Mouse (Mus musculus) midbrain, embryonic 11.5 days (tissue): Measurements from ENCODE around the gene Mapk1ip1l. TPM values are rescaled to one million over a fixed set of nuclear protein-coding genes. Genes with fewer than 3 reads are reported as not detected.

Experiments used
- ATAC-seq: fragments of 200-750 bp; cut with Nextera tagmentation; 2 replicates; pipeline ENCODE4 v1.8.0; 2017; ENCODE audit warnings: moderate TSS enrichment, moderate library complexity; ENCODE audit not compliant: low FRiP score
- DNase-seq: peaks from one replicate; pipeline ENCODE4 v3.0.0; 2015; ENCODE audit warnings: low spot score; ENCODE audit errors: missing footprints
- H3K27ac ChIP-seq: fragments of 300-500 bp; sonication (generic); 2 replicates; pipeline ENCODE4 v1.5.1; 2014; ENCODE audit warnings: low read depth, low read length
- H3K27me3 ChIP-seq: fragments of 300-500 bp; sonication (generic); 2 replicates; pipeline ENCODE4 v1.6.1; 2014; ENCODE audit warnings: mild to moderate bottlenecking, low read length, moderate library complexity, mixed read lengths; ENCODE audit not compliant: control insufficient read depth, insufficient read depth
- H3K36me3 ChIP-seq: fragments of 300-500 bp; sonication (generic); 2 replicates; pipeline ENCODE4 v1.6.1; 2014; ENCODE audit warnings: mild to moderate bottlenecking, low read length, moderate library complexity, mixed read lengths; ENCODE audit not compliant: control insufficient read depth, insufficient read depth
- H3K4me1 ChIP-seq: fragments of 300-500 bp; sonication (generic); 2 replicates; pipeline ENCODE4 v1.6.1; 2014; ENCODE audit warnings: low read length; ENCODE audit not compliant: control insufficient read depth, insufficient read depth
- H3K4me2 ChIP-seq: fragments of 300-500 bp; sonication (generic); 2 replicates; pipeline ENCODE4 v1.6.1; 2014; ENCODE audit warnings: mild to moderate bottlenecking, moderate library complexity
- H3K4me3 ChIP-seq: fragments of 300-500 bp; sonication (generic); 2 replicates; pipeline ENCODE4 v1.5.1; 2014; ENCODE audit warnings: low read depth, low read length
- H3K9ac ChIP-seq: fragments of 300-500 bp; sonication (generic); 2 replicates; pipeline ENCODE4 v1.6.1; 2014; ENCODE audit warnings: low read length
- H3K9me3 ChIP-seq: fragments of 300-500 bp; sonication (generic); 2 replicates; pipeline ENCODE4 v1.6.1; 2016; ENCODE audit warnings: low read length; ENCODE audit not compliant: control insufficient read depth
- WGBS: fragments of 180-500 bp; shearing (Covaris S2); extraction: QIAGEN DNeasy Blood & Tissue Kit; methylation state at CpG from one replicate; pipeline ENCODE4 v1.1.7; 2014; 5-methylcytosine and 5-hydroxymethylcytosine counted together
- polyA plus RNA-seq: library from polyadenylated mRNA; unstranded; fragments of >200 nt; fragmentation: Nextera tagmentation; extraction: Ambion mirVana; gene quantifications from 2 replicates; pipeline ENCODE4 v1.2.1, GENCODE M21; 2014

The Mapk1ip1l gene
- polyA plus RNA-seq: 91.0 and 97.6 TPM in 2 replicates

GRCm38 (mm10) chr14:47297785-47298407, at the start of gene Mapk1ip1l:
Mapk1ip1l (plus strand) TSS chr14:47298266.
- peak; percentile 100 for DNase-seq
- Histone ChIP-seq H3K4me1 (peaks cover 10% of the 10 kb centered on the region), H3K4me3 (peak within 1 kb of the TSS; percentile 90), H3K27me3 (no peaks in the 10 kb centered on the region), H3K9me3 (no peaks in the 10 kb centered on the region), H3K4me2 (peak within 1 kb of the TSS; percentile 76), H3K36me3 (no peaks in the 10 kb centered on the region), H3K27ac (peak within 1 kb of the TSS; percentile 99), H3K9ac (peak within 1 kb of the TSS; percentile 98)
- peak; percentile 93 for ATAC-seq
- WGBS: 2% methylated on average over 30 of the region's 34 CpGs

- Histone ChIP-seq H3K27me3 (no peaks in the 10 kb centered on the region), H3K27ac (no peak overlapping the region), H3K4me3 (no peak overlapping the region), H3K9me3 (no peaks in the 10 kb centered on the region), H3K9ac (no peak overlapping the region), H3K4me1 (no peaks in the 10 kb centered on the region), H3K36me3 (peaks cover under 1% of the 10 kb centered on the region; the same call in 1 of the 2 replicates), H3K4me2 (no peak overlapping the region)
- no peak for ATAC-seq
- 88% methylated on average over 6 of the region's 6 CpGs for WGBS
- DNase-seq: no peak
Observed at GRCm38 (mm10) chr14:47249839-47250238, 48.2 kb upstream of the Mapk1ip1l start.

GRCm38 (mm10) chr14:47264866-47265265, 33.2 kb upstream of the Mapk1ip1l start:
- no peak for ATAC-seq
- no peak for DNase-seq
- WGBS: 96% methylated on average over 3 of the region's 3 CpGs
- no peaks in the 10 kb centered on the region for H3K27me3 ChIP-seq
- peaks cover 16% of the 10 kb centered on the region; the same call in 1 of the 2 replicates for H3K36me3 ChIP-seq
- H3K27ac ChIP-seq: no peak overlapping the region
- no peak overlapping the region for H3K9ac ChIP-seq
- no peaks in the 10 kb centered on the region for H3K9me3 ChIP-seq
- no peaks in the 10 kb centered on the region for H3K4me1 ChIP-seq
- no peak overlapping the region for H3K4me3 ChIP-seq
- no peak overlapping the region for H3K4me2 ChIP-seq

- Histone ChIP-seq H3K27ac (no peak overlapping the region), H3K4me1 (no peaks in the 10 kb centered on the region), H3K9me3 (no peaks in the 10 kb centered on the region), H3K36me3 (peaks cover 18% of the 10 kb centered on the region; the same call in 1 of the 2 replicates), H3K4me3 (no peak overlapping the region), H3K4me2 (no peak overlapping the region), H3K9ac (no peak overlapping the region), H3K27me3 (no peaks in the 10 kb centered on the region)
- no peak for DNase-seq
- no peak for ATAC-seq
- 93% methylated on average over 8 of the region's 8 CpGs for WGBS
Observed at GRCm38 (mm10) chr14:47265829-47266228, 32.2 kb upstream of the Mapk1ip1l start.

- whole genome bisulfite sequencing: 93% methylated on average over 4 of the region's 4 CpGs
- H3K9me3 ChIP-seq: no peaks in the 10 kb centered on the region
- peaks cover 19% of the 10 kb centered on the region; the same call in 1 of the 2 replicates for H3K36me3 ChIP-seq
Observed at GRCm38 (mm10) chr14:47269056-47269455, 29.0 kb upstream of the Mapk1ip1l start.

GRCm38 (mm10) chr14:47269706-47270105, 28.4 kb upstream of the Mapk1ip1l start:
- 88% methylated on average over 2 of the region's 2 CpGs for WGBS

More at GRCm38 (mm10) chr14:47269056-47269455, 29.0 kb upstream of the Mapk1ip1l start:
- Histone ChIP-seq H3K27me3 (no peaks in the 10 kb centered on the region), H3K9ac (no peak overlapping the region), H3K4me2 (no peak overlapping the region), H3K27ac (no peak overlapping the region), H3K4me3 (no peak overlapping the region), H3K4me1 (no peaks in the 10 kb centered on the region)
- DNase-seq: peak; percentile 56
- ATAC-seq: no peak

GRCm38 (mm10) chr14:47273751-47274150, 24.3 kb upstream of the Mapk1ip1l start:
- no peak overlapping the region for H3K9ac ChIP-seq
- no peak overlapping the region for H3K27ac ChIP-seq
- WGBS: 90% methylated on average over 3 of the region's 3 CpGs
- no peaks in the 10 kb centered on the region for H3K9me3 ChIP-seq
- peak; percentile 80 for DNase-seq
- H3K4me2 ChIP-seq: no peak overlapping the region
- no peaks in the 10 kb centered on the region for H3K27me3 ChIP-seq
- H3K4me1 ChIP-seq: peaks cover 3% of the 10 kb centered on the region
- ATAC-seq: no peak
- H3K4me3 ChIP-seq: no peak overlapping the region
- H3K36me3 ChIP-seq: peaks cover 13% of the 10 kb centered on the region; the same call in 1 of the 2 replicates

More at GRCm38 (mm10) chr14:47269706-47270105, 28.4 kb upstream of the Mapk1ip1l start:
- H3K27ac ChIP-seq: no peak overlapping the region
- no peaks in the 10 kb centered on the region for H3K27me3 ChIP-seq
- ATAC-seq (no peak), DNase-seq (peak; percentile 64)
- H3K4me3 ChIP-seq: no peak overlapping the region
- H3K4me1 ChIP-seq: no peaks in the 10 kb centered on the region
- no peak overlapping the region for H3K9ac ChIP-seq
- no peaks in the 10 kb centered on the region for H3K9me3 ChIP-seq
- H3K36me3 ChIP-seq: peaks cover 19% of the 10 kb centered on the region; the same call in 1 of the 2 replicates
- H3K4me2 ChIP-seq: no peak overlapping the region

GRCm38 (mm10) chr14:47275417-47275816, 22.6 kb upstream of the Mapk1ip1l start:
- peak; percentile 87 for DNase-seq
- Histone ChIP-seq H3K9me3 (no peaks in the 10 kb centered on the region), H3K27ac (no peak overlapping the region), H3K4me3 (peak overlapping the region; percentile 67), H3K4me2 (peak overlapping the region; percentile 65), H3K36me3 (peaks cover 2% of the 10 kb centered on the region; the same call in 1 of the 2 replicates), H3K27me3 (no peaks in the 10 kb centered on the region), H3K9ac (no peak overlapping the region), H3K4me1 (peaks cover 3% of the 10 kb centered on the region)
- WGBS: 35% methylated on average over 3 of the region's 3 CpGs
- no peak for ATAC-seq

- peak overlapping the region; percentile 67 for H3K4me3 ChIP-seq
- peak overlapping the region; percentile 65 for H3K4me2 ChIP-seq
- peaks cover 3% of the 10 kb centered on the region for H3K4me1 ChIP-seq
- no peaks in the 10 kb centered on the region for H3K27me3 ChIP-seq
- no peaks in the 10 kb centered on the region; the same call in 1 of the 2 replicates for H3K36me3 ChIP-seq
- H3K9ac ChIP-seq: peak overlapping the region; percentile 76
- ATAC-seq (peak; percentile 33; the same call in 1 of the 2 replicates), DNase-seq (peak; percentile 91)
- H3K27ac ChIP-seq: peak overlapping the region; percentile 57; the same call in 1 of the 2 replicates
- WGBS: 3% methylated on average over 22 of the region's 22 CpGs
- no peaks in the 10 kb centered on the region for H3K9me3 ChIP-seq
Observed at GRCm38 (mm10) chr14:47276036-47276603, 21.9 kb upstream of the Mapk1ip1l start.
